Mouse (Mus musculus): ENCODE data around the gene Pole2. TPM values are rescaled to one million over a fixed set of nuclear protein-coding genes. Genes with fewer than 3 reads are reported as not detected.
"Not testable (repeated sequence)": the region's sequence is repeated elsewhere in the genome, so short reads cannot be mapped to it uniquely, and the experiment has no call there.

Pole2 gene
- total RNA-seq, 1 experiment from 2014 or later = 60.9 TPM

GRCm38 (mm10) chr12:69160677-69161076, 67.3 kb downstream of the Pole2 start:
- not testable (repeated sequence) for ATAC-seq (replicated peaks in 1 of 2; ENCODE audit: insufficient read depth in 1 of 2, low FRiP score in 2 of 2, low TSS enrichment in 1 of 2, low read depth in 1 of 2, poor library complexity in 2 of 2, severe bottlenecking in 2 of 2)

DNA sequence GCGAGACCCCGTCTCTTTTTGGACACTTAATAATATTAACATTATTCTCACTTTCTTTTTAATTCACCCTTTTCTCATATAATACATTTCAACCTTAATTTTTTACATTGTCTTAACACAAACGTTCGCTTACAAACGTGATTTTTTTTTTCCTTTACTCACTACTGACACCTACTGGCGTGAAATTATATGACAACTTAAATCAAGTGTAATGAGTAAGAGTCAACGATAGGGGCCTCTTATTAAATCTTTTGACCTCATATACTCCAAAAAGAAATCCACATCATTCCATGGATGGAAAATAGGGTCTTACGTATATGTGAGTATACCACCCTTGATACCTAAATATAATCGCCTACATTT, 68.4 kb downstream of the Pole2 start:
- ATAC-seq (replicated peaks in 1 of 2; ENCODE audit: insufficient read depth in 1 of 2, low FRiP score in 2 of 2, low TSS enrichment in 1 of 2, low read depth in 1 of 2, poor library complexity in 2 of 2, severe bottlenecking in 2 of 2) = peak; percentile 24 to 55; a peak in 3 of 4 replicates

GRCm38 (mm10) chr12:69158765-69159577, 69.0 kb downstream of the Pole2 start, which contains the start of gene Rps29:
Rps29 (minus strand) TSS chr12:69159186.
- peak; percentile 90 to 96 for ATAC-seq (replicated peaks in 1 of 2; ENCODE audit: insufficient read depth in 1 of 2, low FRiP score in 2 of 2, low TSS enrichment in 1 of 2, low read depth in 1 of 2, poor library complexity in 2 of 2, severe bottlenecking in 2 of 2)

DNA sequence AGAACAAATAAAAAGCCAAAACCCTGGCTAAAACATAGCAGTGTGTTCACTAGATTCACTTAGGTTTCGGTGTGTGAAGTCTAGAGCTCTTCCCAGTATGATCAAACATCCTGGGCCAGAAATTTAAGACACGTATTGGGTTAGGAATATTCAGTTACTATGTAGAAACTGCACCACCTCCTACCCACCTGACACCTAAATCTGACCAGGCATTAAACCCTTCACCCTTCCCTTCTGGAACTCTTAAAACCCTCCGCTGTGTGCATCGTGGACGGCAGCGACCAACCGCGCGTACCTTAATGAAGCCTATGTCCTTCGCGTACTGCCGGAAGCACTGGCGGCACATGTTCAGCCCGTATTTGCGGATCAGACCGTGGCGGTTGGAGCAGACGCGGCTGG, 69.6 kb downstream of the Pole2 start:
- peak in 1 of 2 experiments; percentile 6; a peak in 1 of 4 replicates for ATAC-seq (replicated peaks in 1 of 2; ENCODE audit: insufficient read depth in 1 of 2, low FRiP score in 2 of 2, low TSS enrichment in 1 of 2, low read depth in 1 of 2, poor library complexity in 2 of 2, severe bottlenecking in 2 of 2)

GRCm38 (mm10) chr12:69157107-69157506, 70.9 kb downstream of the Pole2 start:
- ATAC-seq (replicated peaks in 1 of 2; ENCODE audit: insufficient read depth in 1 of 2, low FRiP score in 2 of 2, low TSS enrichment in 1 of 2, low read depth in 1 of 2, poor library complexity in 2 of 2, severe bottlenecking in 2 of 2) = no peak

DNA sequence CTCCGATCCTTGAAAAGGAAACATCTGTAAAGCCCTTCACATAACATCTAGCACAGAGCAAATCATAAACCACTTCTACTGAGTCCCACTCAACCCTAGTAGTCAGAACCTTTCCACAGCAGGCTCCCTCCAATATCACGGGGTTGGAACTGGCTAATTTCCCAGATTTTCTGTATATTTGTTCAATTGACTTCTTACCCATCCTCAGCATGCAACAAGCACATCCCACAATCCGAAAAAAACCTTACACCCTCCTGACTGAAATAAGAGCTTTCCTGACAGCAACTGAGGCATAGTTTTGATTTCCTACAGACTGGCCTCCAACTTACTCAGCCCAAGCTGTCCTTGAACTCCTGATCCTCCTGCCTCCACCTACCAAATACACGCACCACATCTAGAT, 71.6 kb downstream of the Pole2 start:
- no peak for ATAC-seq (replicated peaks in 1 of 2; ENCODE audit: insufficient read depth in 1 of 2, low FRiP score in 2 of 2, low TSS enrichment in 1 of 2, low read depth in 1 of 2, poor library complexity in 2 of 2, severe bottlenecking in 2 of 2)

- ATAC-seq (replicated peaks in 1 of 2; ENCODE audit: insufficient read depth in 1 of 2, low FRiP score in 2 of 2, low TSS enrichment in 1 of 2, low read depth in 1 of 2, poor library complexity in 2 of 2, severe bottlenecking in 2 of 2) = no peak
Observed at GRCm38 (mm10) chr12:69155923-69156322, 72.1 kb downstream of the Pole2 start.

Other genes with a start within 250 kb of the Pole2 start
- gene Rps29, start 69.0 kb downstream of the Pole2 start, total RNA-seq (2017) = 2,208 and 2,489 TPM in 2 replicates
- 5.8 and 9.7 TPM in 2 replicates for gene Lrr1, start 59.4 kb downstream of the Pole2 start, total RNA-seq (2017)
- gene Rpl36al, start 44.1 kb downstream of the Pole2 start, total RNA-seq (2017) = 824 and 909 TPM in 2 replicates
- gene Mgat2, start 44.0 kb downstream of the Pole2 start, total RNA-seq (2017) = 116 and 124 TPM in 2 replicates
- gene Gm49383, start 31.1 kb downstream of the Pole2 start, total RNA-seq (2017) = 25.1 and 35.8 TPM in 2 replicates
- 6.7 and 11.3 TPM in 2 replicates for gene Dnaaf2, start 29.8 kb downstream of the Pole2 start, total RNA-seq (2017)
- gene Gm49384, start 23.9 kb downstream of the Pole2 start, total RNA-seq (2017) = 11.4 and 17.4 TPM in 2 replicates
- 21.2 and 33.1 TPM in 2 replicates for gene Klhdc1, start 13.0 kb upstream of the Pole2 start, total RNA-seq (2017)
- gene Klhdc2, start 68.5 kb upstream of the Pole2 start, total RNA-seq (2017) = 69.1 and 79.8 TPM in 2 replicates
- 93.1 and 126 TPM in 2 replicates for gene Nemf, start 129.0 kb upstream of the Pole2 start, total RNA-seq (2017)
- 146 and 157 TPM in 2 replicates for gene Arf6, start 144.0 kb upstream of the Pole2 start, total RNA-seq (2017)
- gene Gm9887, start 144.3 kb upstream of the Pole2 start, total RNA-seq (2017) = 0.69 and 2.5 TPM in 2 replicates

Data from hematopoietic stem cell, adult 5-6 weeks (primary cell).